Mouse (Mus musculus) myocyte (in vitro differentiated cells): Measurements from ENCODE around the gene Aar2. TPM values are rescaled to one million over a fixed set of nuclear protein-coding genes. Genes with fewer than 3 reads are reported as not detected.

Experiments used
- H3K27me3 ChIP-seq: one replicate; pipeline ENCODE4 v1.6.1; 2011; ENCODE audit not compliant: control insufficient read depth, insufficient read depth, insufficient read length
- H3K36me3 ChIP-seq: one replicate; pipeline ENCODE4 v1.6.1; 2011; ENCODE audit not compliant: control insufficient read depth, insufficient read depth
- H3K4me2 ChIP-seq: one replicate; pipeline ENCODE4 v1.6.1; 2011; ENCODE audit warnings: low read depth, control low read depth
- H3K4me3 ChIP-seq: one replicate; pipeline ENCODE4 v1.5.1; 2011; ENCODE audit warnings: mild to moderate bottlenecking, control low read depth, moderate library complexity
- H3K79me2 ChIP-seq: one replicate; pipeline ENCODE4 v1.6.1; 2011; ENCODE audit not compliant: control insufficient read depth, insufficient read depth
- H3ac ChIP-seq: one replicate; pipeline ENCODE4 v1.6.1; 2011; ENCODE audit not compliant: control insufficient read depth, insufficient read length
- CEBPB ChIP-seq: IDR thresholded peaks from 2 replicates; pipeline ENCODE4 v1.6.1; 2011; ENCODE audit warnings: mild to moderate bottlenecking, moderate library complexity; ENCODE audit not compliant: poor library complexity, insufficient read depth, severe bottlenecking
- E2F4 ChIP-seq: IDR thresholded peaks from one replicate; pipeline ENCODE4 v1.6.1; 2011; ENCODE audit warnings: mild to moderate bottlenecking, control low read depth, moderate library complexity; ENCODE audit not compliant: insufficient read depth
- MAX ChIP-seq: IDR thresholded peaks from one replicate; pipeline ENCODE4 v1.6.1; 2011; ENCODE audit warnings: low read depth, mild to moderate bottlenecking, control low read depth
- MYOD1 ChIP-seq, 3 experiments: IDR thresholded peaks; one replicate each; pipeline ENCODE4 v1.6.1; 2011; ENCODE audit warnings: control low read depth in 2 of 3, low read depth in 2 of 3, mild to moderate bottlenecking in 2 of 3, moderate library complexity in 1 of 3; ENCODE audit not compliant: insufficient read length in 2 of 3, control insufficient read depth in 1 of 3
- MYOG ChIP-seq, 3 experiments: IDR thresholded peaks; one replicate each; pipeline ENCODE4 v1.6.1; 2011; ENCODE audit warnings: control low read depth in 2 of 3, low read depth in 2 of 3, mild to moderate bottlenecking in 2 of 3; ENCODE audit not compliant: insufficient read length in 2 of 3, control insufficient read depth in 1 of 3, insufficient read depth in 1 of 3
- POLR2A ChIP-seq: IDR thresholded peaks from one replicate; pipeline ENCODE4 v1.6.1; 2011; ENCODE audit warnings: low read depth, mild to moderate bottlenecking, control low read depth, moderate library complexity; ENCODE audit not compliant: insufficient read length
- POLR2AphosphoS2 ChIP-seq: IDR thresholded peaks from one replicate; pipeline ENCODE4 v1.6.1; 2011; ENCODE audit warnings: low read depth, control low read depth; ENCODE audit not compliant: insufficient read length
- REST ChIP-seq: IDR thresholded peaks from one replicate; pipeline ENCODE4 v1.6.1; 2011; ENCODE audit warnings: mild to moderate bottlenecking, control low read depth, moderate library complexity; ENCODE audit not compliant: insufficient read depth, insufficient read length
- SRF ChIP-seq: IDR thresholded peaks from one replicate; pipeline ENCODE4 v1.6.1; 2011; ENCODE audit warnings: low read depth; ENCODE audit not compliant: control insufficient read depth, insufficient read length
- TCF12 ChIP-seq: IDR thresholded peaks from one replicate; pipeline ENCODE4 v1.6.1; 2011; ENCODE audit warnings: mild to moderate bottlenecking, control low read depth; ENCODE audit not compliant: poor library complexity, insufficient read depth, severe bottlenecking
- TCF3 ChIP-seq: IDR thresholded peaks from one replicate; pipeline ENCODE4 v1.6.1; 2011; ENCODE audit warnings: low read depth, control low read depth; ENCODE audit not compliant: insufficient read length
- USF1 ChIP-seq: IDR thresholded peaks from one replicate; pipeline ENCODE4 v1.6.1; 2011; ENCODE audit warnings: low read depth, mild to moderate bottlenecking, control low read depth, moderate library complexity
- polyA plus RNA-seq: library from polyadenylated mRNA; unstranded; fragments of >200 nt; fragmentation: generic; extraction: Trizol; gene quantifications from one replicate; pipeline ENCODE4 v1.2.1, GENCODE M21; 2012; ENCODE audit warnings: missing spikeins

Gene Aar2
- polyA plus RNA-seq, 1 experiment, result 22.4 TPM

DNA sequence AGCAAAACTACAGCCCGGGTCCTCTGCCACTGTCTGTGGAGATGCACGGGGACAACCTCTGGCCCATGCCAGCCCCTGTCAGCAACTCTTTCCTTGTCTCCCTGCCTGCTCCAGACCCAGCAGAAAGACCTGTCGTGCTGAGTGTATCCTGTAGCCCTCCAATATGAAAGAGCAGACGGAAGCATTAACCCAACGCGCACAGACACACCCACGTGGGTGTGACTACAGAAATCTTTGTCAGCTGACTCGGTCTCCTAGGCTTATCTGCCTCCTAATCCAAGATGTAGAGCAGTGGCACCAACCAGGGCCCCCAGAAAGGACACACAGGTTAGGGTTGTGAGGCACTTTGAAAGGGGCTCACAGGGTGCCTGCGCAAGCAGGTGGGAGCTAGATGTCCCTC, 56.3 kb downstream of the Aar2 start:
- Histone ChIP-seq H3ac (no peak overlapping the region), H3K36me3 (no peaks in the 10 kb centered on the region), H3K4me2 (no peak overlapping the region), H3K4me3 (no peak overlapping the region), H3K27me3 (peaks cover 60% of the 10 kb centered on the region), H3K79me2 (no peaks in the 10 kb centered on the region)
- TF ChIP-seq TCF12, result no peak
- TF ChIP-seq REST, result no peak
- no peak for TF ChIP-seq USF1
- no peak for TF ChIP-seq MYOD1 (IDR thresholded peaks at IDR 0.05; ENCODE audit: control insufficient read depth in 1 of 3, insufficient read length in 2 of 3, low read depth in 2 of 3)
- TF ChIP-seq CEBPB, result no peak
- TF ChIP-seq POLR2A, result no peak
- TF ChIP-seq TCF3, result no peak
- no peak for TF ChIP-seq MAX
- TF ChIP-seq MYOG (IDR thresholded peaks at IDR 0.05; ENCODE audit: control insufficient read depth in 1 of 3, insufficient read depth in 1 of 3, insufficient read length in 2 of 3, low read depth in 2 of 3), result no peak
- no peak for TF ChIP-seq POLR2AphosphoS2
- TF ChIP-seq SRF, result no peak
- TF ChIP-seq E2F4, result no peak

DNA sequence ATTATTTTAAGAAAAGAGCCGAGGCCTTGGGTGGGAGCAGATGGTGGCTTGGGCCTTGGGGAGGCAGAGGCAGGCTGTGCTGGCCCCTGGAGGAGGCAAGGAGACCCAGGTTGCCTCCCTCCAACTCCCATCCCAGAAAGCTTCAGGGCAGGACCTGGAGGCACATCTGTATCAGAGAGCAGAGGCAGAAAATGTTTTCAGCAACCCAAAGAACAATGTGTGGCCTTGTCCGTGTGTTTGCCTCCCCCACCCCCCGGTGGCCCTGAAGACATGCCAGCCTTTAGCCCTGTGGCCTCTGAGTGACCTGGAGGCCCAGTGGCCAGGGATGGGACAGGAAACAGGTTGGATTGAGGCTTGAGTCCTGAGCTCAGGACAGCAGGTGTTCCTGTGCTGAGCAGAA, 57.8 kb downstream of the Aar2 start:
- TF ChIP-seq REST, result no peak
- no peak for TF ChIP-seq MYOG (IDR thresholded peaks at IDR 0.05; ENCODE audit: control insufficient read depth in 1 of 3, insufficient read depth in 1 of 3, insufficient read length in 2 of 3, low read depth in 2 of 3)
- no peak for TF ChIP-seq TCF3
- TF ChIP-seq USF1, result no peak
- TF ChIP-seq POLR2AphosphoS2, result no peak
- no peak for TF ChIP-seq SRF
- TF ChIP-seq MAX, result no peak
- no peak for TF ChIP-seq E2F4
- TF ChIP-seq TCF12, result no peak
- no peak for TF ChIP-seq CEBPB
- TF ChIP-seq POLR2A, result no peak
- TF ChIP-seq MYOD1 (IDR thresholded peaks at IDR 0.05; ENCODE audit: control insufficient read depth in 1 of 3, insufficient read length in 2 of 3, low read depth in 2 of 3), result no peak

DNA sequence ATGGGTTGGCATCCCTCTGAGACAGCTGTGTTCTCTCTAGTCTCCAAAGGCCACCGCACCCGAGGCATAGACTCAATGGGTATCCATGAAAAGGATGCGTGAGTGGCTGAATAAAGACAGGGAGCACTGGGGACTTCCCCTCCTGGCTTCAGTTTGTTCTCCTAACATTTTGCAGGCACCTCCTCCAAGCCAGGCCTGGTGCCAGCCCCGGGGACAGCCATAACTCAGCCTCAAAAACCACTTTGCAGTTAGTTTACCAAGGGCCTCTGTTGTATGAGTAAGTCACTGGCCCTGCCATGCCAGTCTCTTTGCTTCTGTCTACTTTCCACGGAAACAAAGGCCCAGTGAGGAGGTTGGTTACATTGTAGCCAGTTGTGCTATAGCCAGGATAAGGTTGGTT, 58.6 kb downstream of the Aar2 start:
- H3K27me3 ChIP-seq, result peaks cover 81% of the 10 kb centered on the region
- H3K4me3 ChIP-seq, result no peak overlapping the region

More for the DNA sequence above, 57.8 kb downstream of the Aar2 start:
- Histone ChIP-seq H3K27me3 (peaks cover 75% of the 10 kb centered on the region), H3K79me2 (no peaks in the 10 kb centered on the region), H3K4me2 (no peak overlapping the region), H3ac (no peak overlapping the region), H3K36me3 (no peaks in the 10 kb centered on the region), H3K4me3 (no peak overlapping the region)

DNA sequence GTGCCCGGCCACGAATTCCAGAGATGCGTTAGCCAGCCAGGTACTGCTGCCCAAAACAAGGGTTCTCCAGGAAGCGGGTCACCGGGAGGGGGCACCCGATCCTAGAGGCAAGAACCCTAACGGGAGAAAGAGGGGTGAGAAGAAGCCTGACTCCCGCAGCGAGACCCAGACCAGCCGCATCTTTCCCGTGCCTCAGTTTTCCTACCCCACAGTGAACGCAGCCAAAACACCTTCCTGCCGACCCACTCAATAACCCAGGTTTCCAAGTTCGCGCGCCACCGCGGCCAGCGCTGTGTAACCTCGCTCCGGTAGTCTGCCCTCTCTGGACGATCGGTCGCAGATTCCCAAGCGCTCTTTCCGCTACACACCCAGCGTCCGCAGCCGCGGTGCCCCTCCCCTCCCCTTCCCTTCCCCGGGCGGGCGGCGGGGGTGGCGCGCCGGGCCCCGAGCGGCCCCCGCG, 65.7 kb downstream of the Aar2 start:
- TF ChIP-seq POLR2A (no peak), POLR2AphosphoS2 (no peak), E2F4 (no peak), REST (no peak), SRF (no peak), USF1 (no peak), MAX (no peak), CEBPB (no peak), MYOD1 (IDR thresholded peaks at IDR 0.05; ENCODE audit: control insufficient read depth in 1 of 3, insufficient read length in 2 of 3, low read depth in 2 of 3) (no peak), TCF12 (no peak), TCF3 (no peak), MYOG (IDR thresholded peaks at IDR 0.05; ENCODE audit: control insufficient read depth in 1 of 3, insufficient read depth in 1 of 3, insufficient read length in 2 of 3, low read depth in 2 of 3) (no peak)
- no peak overlapping the region for H3K4me2 ChIP-seq
- no peaks in the 10 kb centered on the region for H3K36me3 ChIP-seq
- no peaks in the 10 kb centered on the region for H3K79me2 ChIP-seq
- no peak overlapping the region for H3ac ChIP-seq
- H3K27me3 ChIP-seq, result peaks cover 94% of the 10 kb centered on the region
- no peak overlapping the region for H3K4me3 ChIP-seq

More for the DNA sequence above, 58.6 kb downstream of the Aar2 start:
- H3K4me2 ChIP-seq, result no peak overlapping the region
- H3ac ChIP-seq, result no peak overlapping the region
- TF ChIP-seq E2F4 (no peak), POLR2A (no peak), CEBPB (no peak), SRF (no peak), MYOG (IDR thresholded peaks at IDR 0.05; ENCODE audit: control insufficient read depth in 1 of 3, insufficient read depth in 1 of 3, insufficient read length in 2 of 3, low read depth in 2 of 3) (no peak), MAX (no peak), TCF3 (no peak), POLR2AphosphoS2 (no peak), REST (no peak), MYOD1 (IDR thresholded peaks at IDR 0.05; ENCODE audit: control insufficient read depth in 1 of 3, insufficient read length in 2 of 3, low read depth in 2 of 3) (no peak), TCF12 (no peak), USF1 (no peak)
- no peaks in the 10 kb centered on the region for H3K79me2 ChIP-seq
- no peaks in the 10 kb centered on the region for H3K36me3 ChIP-seq
